Mouse (Mus musculus) spleen, postnatal 36 days (tissue): ENCODE results near the gene 1700001L19Rik.
"Not testable (repeated sequence)": the region's sequence is repeated elsewhere in the genome, so short reads cannot be mapped to it uniquely, and the experiment has no call there.

ENCODE experiments used
- DNase-seq, 2 experiments: peaks; one replicate each; pipeline ENCODE4 v3.0.0; 2022; ENCODE audit warnings: low spot score in 2 of 2, mixed read lengths in 1 of 2

Gene 1700001L19Rik

DNA sequence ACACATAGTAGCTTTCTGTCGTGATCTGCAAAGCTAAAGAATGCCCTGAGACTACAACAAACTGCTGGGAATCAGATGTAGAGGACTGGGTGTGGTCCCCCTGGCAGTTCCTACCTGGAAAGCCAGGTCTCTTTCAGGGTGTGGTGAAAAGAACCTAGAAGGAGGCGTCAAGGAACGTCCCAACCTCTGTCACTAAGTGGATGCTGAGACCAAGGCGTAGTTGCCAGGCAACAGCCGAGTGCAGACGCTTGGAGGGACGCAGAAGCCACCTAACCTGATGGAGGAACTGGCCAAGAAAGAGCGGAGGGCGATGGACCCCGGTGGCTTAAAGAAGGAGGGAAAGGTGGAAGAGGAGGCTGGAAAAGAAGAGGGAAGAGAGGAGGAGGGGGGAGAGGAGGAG lies at the start of gene 1700001L19Rik:
1700001L19Rik (plus strand) TSS at position 223 of the 400 bp plus-strand sequence.
- DNase-seq = no peak

DNA sequence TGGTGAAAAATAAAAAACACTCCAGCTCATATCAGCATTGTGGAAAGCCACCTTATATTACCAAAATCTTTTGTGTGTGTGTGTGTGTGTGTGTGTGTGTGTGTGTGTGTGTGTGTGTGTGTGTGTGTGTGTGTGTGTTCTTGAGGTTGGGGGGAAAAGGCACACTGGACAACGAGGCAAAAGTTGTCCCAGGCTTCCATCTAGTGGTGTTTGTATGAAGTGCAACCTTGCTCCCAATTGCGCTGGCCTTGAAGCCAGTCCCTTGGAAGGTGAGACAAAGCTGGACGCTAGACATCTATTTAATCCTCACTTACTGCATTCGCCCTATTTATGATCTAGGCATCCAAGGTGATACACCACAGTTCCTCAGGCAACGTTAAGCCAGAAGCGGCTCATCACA lies 43.8 kb upstream of the 1700001L19Rik start:
- DNase-seq = not testable (repeated sequence)

DNA sequence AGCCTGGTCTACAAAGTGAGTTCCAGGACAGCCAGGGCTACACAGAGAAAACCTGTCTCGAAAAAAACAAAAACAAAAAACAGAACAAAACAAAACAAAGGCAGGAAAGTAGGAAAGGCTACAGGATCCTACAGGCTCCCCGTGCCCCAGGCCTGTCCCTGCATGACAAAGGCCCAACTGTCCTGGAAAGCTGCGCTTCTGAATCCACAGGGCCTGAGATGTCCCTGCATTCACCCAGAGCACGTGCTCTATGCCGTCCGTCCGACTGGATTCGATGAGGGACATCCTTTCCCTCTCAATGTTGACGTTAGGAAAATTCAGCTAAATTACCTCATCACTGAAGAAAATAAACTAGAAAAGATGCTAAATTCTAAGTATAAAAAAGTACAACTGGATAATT lies 29.1 kb upstream of the 1700001L19Rik start:
- DNase-seq = no peak

DNA sequence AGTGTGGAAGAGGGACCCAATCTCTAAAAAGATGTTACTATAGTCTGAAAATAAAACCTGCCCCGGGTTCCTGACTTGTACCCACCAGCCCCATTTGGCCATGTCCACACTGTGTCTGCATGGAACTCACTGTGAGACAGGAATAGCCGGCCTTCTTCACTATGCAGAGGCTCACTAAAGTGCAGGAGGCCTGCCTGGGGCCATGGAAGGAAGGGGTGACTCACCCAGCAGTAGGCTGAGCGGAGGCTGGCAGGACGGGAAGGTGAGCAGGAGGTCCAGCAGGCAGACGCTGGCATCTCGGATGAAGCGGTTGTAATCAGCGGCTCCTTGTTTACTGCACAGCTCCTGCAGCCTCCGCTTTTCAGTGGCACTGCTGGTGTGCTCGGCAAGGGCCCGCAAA lies 28.7 kb upstream of the 1700001L19Rik start:
- no peak for DNase-seq

DNA sequence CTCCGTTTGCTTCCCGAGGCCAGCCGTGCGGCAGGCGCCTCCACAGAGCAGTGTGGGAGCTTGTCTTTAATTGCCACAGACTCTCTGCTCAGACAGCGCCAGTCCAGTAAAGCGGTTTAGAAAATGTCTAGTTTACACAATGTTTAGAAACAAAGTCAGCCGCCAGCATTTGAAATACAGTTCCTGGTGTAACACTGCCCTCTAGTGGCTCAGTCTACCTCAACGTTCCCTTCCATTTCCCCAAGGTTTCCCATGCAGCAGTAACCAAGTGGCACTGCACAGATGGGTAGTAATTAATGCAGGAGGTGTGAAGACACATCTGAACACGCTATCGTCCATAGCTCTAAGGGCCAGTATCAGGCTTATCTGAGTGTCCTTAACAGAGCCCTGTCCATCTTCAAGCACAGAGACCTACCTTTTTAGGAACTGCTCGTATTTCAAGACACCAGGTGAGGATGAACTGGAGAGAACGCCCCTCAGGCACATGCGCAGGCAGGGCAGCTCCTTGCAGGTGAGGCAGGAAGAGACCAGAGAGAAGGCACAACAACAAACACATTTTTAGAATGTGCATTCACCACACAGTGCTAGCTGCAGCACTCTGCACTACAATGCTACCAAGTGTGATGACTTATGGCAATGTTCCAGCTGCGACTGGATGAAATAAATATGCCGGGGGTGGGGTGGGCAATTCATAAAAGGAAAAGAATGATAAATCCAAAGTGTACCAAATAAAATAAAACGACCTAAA lies 27.5 kb upstream of the 1700001L19Rik start:
- DNase-seq = no peak

DNA sequence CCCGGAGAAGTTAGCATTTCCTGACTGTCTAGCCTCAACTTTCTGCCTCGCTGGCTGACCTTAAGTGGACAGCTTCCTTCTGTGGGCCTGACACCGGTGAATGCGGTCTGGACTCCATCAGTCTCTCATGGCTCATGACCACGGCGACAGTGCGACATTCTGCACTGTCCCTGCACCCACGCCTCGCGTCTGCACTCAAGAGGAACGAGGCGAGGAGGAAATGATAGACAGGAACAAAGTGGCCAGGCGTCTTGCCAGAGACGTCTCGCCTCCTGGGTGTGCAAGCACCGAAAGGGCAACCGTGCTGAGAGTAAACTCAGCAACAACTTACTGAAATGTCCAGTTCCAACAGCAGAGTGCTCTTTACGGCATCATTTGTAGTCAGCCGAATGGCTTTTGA lies 25.0 kb upstream of the 1700001L19Rik start:
- DNase-seq = no peak

DNA sequence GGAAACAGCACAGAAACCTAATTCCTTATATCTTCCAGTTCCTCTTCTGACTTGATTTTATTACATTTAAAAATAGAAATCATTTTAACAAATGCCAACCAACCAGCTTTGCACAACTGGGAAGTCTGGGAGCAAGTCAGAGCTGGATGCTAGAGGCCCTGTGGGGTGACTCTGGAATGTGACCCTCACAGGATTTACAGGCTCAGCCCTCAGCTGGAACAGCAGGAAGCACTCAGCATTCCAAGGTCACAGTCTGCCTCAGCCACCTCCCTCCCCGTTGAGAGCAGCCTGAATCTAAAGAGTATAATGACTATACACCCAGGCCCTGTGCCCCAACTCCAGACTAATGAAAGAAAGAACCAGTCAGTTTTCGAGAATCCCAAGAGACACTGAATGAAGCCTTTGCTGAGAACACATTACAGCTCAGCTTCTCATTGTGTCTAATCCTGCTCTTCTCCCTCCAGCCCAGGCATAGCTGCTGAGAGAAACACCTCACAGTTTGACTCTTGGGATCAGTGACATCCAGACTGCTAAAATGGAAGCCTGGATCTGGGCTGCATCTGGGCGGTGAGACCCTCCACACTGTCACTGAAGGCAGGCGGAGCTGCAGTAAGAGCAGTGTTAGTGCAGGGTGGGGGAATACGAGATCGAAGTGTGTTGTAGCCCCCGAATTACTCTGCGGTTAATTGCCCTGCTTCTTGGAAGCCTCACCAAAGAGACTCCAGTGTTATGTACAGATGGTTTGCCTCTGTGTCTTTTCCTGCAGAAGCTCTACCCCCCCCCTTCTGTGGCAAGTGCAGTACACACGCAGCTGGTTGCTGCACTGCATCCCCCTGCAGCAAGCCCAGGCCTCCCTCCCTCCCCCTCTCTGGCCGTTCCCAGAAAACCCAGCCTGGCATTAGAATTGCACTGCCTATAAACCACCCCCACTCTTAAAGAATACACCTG lies 24.0 kb upstream of the 1700001L19Rik start:
- no peak for DNase-seq

DNA sequence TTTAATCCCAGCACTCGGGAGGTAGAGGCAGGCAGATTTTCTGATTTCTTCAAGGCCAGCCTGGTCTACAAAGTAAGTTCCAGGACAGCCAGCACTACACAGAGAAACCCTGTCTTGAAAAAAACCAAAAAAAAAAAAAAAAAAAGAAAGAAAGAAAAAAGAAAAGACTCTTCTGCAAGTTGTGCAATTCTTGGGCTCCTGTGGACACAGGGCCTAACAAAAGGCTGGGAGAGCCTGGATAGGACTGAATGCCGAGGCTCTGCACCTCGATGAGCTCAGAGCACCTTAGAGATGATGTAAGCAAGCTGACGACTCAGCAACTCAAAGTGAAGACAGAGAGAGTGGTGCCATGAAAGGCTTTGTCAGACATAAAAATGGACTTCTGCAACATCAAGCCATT lies 22.8 kb upstream of the 1700001L19Rik start:
- DNase-seq = no peak

DNA sequence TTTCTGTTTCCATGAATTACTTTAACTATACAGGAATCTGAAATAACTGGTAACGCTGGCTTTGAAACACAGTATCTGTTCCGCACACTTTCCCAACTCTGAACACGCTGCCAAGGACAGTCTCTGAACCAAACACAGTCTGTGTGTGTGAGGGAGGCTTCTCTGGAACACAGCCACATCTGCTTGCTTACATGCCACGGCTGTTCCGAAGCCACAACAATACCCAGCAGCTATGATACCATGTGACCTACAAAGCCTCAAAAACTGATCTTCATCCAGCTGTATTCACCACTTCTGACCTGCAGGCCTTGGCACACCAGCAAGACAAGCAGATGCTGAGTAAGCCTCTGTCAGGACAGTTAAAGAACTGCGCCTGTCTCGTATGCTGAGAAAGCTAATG lies 19.3 kb upstream of the 1700001L19Rik start:
- no peak for DNase-seq

DNA sequence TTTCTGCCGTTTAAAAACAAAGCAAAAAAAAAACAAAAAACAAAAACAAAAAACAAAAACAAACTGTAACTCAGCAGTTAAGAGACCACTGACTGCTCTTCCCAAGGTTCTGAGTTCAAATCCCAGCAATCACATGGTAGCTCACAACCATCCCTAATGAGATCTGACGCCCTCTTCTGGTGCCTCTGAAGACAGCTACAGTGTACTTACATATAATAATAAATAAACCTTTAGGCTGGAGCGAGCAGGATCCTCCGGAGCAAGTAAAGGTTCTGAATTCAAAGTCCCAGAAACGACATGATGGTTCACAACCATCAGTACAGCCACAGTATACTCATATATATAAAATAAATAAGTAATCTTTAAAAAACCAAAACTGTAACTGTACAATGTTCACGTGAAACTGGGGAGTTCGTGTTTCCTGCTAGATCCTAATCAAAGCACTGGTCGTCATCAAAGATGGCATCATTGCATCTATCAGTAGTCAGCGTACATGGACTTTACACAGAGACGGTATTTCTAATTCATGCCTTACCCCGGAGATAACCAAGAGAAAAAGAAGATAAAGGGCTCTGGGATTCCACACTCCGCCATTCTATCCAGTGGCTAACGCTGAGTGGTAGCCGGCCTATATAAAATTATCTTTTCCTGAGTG lies 16.0 kb upstream of the 1700001L19Rik start:
- DNase-seq = no peak

DNA sequence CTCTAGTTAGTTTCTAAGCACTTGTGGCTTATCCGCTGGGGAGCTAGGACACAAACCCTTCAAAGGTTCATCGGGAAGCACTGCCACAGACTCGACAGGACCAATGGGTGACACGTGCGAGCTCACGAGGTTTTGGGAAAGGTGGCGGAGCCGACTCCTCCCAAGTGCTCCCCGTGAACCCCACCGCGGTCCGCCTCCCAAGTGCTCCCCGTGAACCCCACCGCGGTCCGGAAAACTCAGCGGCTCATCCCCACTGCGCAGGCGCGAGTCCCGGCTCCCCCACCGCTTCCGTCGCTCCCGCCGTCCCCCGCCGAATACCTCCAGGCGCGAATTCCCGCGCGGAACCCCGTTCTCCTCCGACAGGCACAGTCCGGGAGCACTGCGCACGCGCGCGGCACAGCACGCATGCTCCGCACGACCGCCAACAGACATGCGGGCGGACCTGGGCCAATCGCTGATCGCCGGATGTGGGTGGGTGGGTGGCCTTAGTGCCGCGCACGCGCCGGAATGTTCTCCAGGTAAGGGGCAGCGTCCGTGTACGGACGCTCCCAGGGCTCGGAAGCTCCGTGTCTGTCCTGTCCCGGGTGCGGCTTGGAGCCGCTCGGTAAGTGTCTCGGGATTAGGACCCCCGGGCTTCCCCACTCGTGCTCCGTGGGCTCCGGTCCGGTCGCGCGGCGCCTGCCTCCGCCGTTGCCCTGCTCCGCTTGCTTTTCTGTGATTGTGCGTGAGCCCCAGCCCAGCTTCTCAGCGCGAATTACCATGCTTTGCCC lies 15.3 kb upstream of the 1700001L19Rik start, which contains the start of the genes Mtrr and Fastkd3:
Mtrr (minus strand) TSS at position 403 of the 770 bp plus-strand sequence.
Fastkd3 (plus strand) TSS at position 488 of the 770 bp plus-strand sequence.
- DNase-seq = peak; percentile 92

DNA sequence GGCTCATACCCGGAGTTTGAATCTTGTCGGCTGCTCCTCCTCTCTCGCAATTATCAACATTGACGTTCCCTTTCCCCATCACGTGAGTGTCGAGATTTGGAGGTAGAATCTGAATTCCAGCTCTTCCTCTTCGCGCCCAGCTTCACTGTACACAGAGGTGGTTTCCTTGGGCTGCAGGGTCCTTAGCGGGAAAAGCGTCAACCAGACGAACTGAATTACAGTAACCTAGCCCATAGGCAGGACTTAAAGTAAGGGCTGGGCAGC lies 14.8 kb upstream of the 1700001L19Rik start:
- peak in 1 of 2 experiments; percentile 5 for DNase-seq

DNA sequence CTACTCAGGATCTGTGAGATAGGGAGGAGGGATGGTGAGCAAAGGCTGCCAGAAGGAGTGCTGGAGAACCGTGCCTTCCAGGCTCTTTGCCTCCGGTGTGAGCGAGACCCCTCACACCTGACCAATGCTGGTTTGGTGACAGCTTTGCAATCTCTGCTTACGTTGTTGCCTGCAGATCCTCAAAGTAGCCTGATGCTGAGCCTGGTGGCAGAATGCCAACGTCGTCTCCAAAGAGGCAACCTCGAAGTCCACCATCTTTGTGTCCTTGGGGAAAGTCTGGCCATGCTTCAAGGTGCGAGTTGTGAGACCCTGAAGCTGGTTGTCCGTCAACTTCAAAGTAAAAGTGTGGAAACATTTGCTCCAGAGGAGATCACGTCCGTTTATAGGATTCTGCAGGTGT lies 13.3 kb upstream of the 1700001L19Rik start:
- DNase-seq = no peak

DNA sequence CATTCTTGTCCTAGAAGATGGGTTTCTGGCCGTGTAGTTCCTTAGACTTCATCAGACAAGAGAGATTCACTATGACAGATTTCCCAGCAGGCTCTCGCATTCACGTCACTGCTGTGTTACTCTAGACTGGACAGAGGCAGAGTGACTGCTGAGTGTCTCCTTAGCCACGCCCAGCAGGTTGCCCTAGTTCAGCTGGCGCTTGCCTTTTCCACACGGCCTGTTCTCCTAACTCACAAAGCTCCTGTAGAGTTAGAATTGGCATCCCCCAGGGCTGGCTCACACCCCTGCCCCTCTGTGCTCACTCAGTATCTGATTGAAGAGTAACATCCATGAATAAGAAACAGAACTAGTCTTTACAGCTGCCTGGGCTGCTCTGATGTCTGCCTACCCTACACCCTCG lies 11.8 kb upstream of the 1700001L19Rik start:
- no peak for DNase-seq

DNA sequence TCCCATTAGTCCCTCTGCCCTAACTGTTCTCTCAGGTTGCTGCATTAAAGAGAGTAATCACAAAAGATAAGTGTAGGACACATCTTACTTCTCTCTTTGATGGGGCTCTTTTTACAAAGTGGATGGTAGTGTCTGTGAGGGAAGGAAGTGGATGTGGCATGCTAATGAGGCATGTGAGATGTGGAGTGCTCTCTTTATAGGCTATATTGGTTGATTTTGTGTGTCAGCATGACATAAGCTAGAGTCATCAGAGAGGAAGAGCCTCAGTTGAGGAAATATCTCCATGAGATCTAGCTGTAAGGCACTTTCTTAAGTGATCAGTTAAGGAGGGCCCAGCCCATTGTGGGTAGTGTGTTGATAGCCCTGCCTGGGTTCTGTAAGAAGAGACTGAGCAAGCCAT lies 8.9 kb upstream of the 1700001L19Rik start:
- no peak for DNase-seq

DNA sequence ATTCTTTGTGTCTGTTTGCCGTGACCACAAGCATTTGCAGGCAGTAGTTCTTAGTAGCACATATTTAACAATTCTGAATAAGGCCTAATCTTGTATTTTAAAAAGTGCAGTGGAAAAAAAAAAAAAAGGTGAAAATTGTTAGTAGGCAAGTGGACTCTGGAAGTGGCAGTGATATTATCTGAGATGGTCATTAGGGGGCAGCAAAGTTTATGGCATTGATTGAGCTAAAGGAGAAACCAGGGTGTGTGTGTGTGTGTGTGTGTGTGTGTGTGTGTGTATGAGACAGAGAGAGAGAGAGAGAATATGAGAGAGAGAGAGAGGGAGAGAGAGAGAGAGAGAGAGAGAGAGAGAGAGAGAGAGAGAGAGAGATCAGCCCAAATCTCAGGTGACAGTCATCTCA lies 3.4 kb upstream of the 1700001L19Rik start:
- DNase-seq = no peak

DNA sequence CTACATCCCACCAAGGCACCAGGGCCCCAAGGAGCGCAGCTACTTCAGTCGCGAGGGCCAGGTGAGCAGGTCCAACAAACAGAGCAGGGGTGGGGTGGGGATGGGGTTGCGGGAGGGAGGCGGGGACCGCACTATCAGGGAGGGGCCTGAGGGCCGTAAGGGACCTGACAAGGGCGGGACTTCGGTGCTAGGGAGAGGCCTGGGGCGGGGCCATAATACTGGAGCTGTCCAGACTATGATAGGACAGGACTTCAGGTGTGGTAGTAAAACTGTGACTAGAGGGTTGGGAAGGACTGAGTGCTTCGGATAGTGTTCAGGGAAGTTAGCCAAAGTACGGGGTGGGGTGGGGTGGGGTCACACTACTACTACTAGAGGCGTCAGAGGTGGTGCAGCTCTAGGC lies 446 bp downstream of the 1700001L19Rik start:
- no peak for DNase-seq

DNA sequence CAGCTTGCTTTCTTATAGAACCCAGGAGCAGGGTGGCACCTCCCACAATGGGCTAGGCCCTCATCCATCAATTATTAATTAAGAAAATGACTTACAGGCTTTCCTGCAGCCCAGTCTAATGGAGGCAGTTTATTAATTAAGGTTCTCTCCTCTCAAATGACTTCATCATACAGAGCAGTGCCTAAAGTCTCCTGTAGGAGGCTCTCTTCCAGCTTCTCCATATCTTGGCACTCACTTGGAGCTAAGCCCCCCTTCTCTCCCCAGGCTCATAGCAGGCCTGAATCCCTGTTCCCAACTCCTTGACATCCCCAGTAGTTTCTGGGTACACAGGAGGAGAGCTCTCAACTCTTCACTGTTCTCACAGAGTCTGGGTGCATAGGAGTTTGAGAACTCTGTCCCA lies 1.7 kb downstream of the 1700001L19Rik start:
- DNase-seq = no peak

DNA sequence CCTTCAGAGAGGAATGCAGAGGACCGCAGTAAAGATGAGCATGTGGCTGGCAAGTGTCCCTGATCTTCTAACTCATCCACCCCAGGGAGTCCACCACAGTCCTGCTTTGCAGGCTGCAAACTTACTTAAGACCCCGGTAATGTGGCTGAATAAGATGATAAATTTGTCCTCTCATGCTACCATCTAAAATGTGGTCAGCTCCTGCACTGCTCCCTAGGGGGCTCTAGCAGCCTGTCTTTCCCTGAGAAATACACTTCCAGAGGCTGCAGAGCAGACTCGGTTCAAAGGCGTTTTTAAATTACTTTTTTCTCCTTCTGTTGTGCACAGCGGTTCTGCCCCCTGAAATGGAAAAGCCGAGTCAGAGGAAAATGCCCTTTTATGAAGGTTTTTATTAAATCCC lies 4.0 kb downstream of the 1700001L19Rik start:
- no peak for DNase-seq

DNA sequence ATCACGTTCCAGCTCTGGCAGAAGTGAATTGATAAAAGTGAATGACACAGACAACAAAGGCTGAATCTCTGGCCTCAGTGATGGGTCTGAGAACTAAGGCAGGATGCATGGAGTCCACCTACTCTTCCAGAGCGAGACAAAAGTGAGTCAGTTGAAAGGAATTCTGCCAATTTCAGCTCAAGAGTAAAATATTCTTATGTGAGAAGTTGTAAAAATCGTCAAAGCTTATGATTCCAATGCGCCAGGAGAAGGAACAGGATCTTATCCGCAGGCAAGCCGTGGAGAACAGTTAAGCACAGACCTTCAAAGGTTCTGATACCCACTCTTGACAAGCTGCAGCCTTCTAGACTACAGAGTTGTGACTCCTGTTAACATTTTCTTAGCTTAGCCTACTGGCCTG lies 5.9 kb downstream of the 1700001L19Rik start:
- DNase-seq = no peak

DNA sequence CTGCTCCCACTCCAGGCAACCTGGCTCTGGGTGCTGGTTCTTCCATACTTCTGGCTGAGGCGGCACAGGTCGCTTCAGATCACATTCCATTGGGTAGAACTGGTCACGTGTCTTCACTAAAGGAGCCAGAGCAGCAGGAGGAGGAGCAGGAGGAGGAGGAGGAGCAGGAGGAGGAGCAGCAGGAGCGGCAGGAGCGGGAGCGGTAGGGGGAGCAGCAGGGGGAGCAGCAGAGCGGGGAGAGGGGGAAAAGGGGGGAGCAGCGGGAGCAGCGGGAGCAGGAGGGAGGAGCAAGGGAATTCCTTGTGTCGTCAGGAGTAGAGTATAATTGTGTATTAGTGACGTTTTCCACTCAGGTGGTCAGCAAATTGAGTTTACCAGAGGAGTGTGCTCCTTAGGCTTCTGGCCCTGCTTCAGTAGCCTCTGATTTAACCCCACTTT lies 8.5 kb downstream of the 1700001L19Rik start:
- DNase-seq = no peak
